Mouse (Mus musculus) lung, adult 2 months (tissue): Measurements from ENCODE around the gene Carmil1. TPM values are rescaled to one million over a fixed set of nuclear protein-coding genes. Genes with fewer than 3 reads are reported as not detected.

ENCODE experiments used
- DNase-seq: peaks from one replicate; pipeline ENCODE4 v3.0.0; 2022
- H3K4me1 ChIP-seq: fragments of 200-500 bp; 2 replicates; pipeline ENCODE4 v1.6.1; 2011; ENCODE audit warnings: low read length; ENCODE audit not compliant: control insufficient read depth, insufficient read depth
- H3K4me3 ChIP-seq: fragments of 200-500 bp; replicated peaks from 2 replicates; pipeline ENCODE3; 2011; ENCODE audit warnings: low read depth, mild to moderate bottlenecking, control low read depth, low read length; ENCODE audit errors: extremely low read depth
- CTCF ChIP-seq: fragments of 200-500 bp; IDR thresholded peaks from 2 replicates; pipeline ENCODE4 v1.5.1; 2011; ENCODE audit warnings: mild to moderate bottlenecking, low read length, control low read depth; ENCODE audit not compliant: insufficient read depth
- POLR2A ChIP-seq: fragments of 200-500 bp; IDR thresholded peaks from 2 replicates; pipeline ENCODE4 v1.6.1; 2011; ENCODE audit warnings: low read depth, mild to moderate bottlenecking, control low read depth, low read length, borderline replicate concordance; ENCODE audit errors: extremely low read depth
- WGBS: fragments of 180-500 bp; shearing (Covaris S2); methylation state at CpG from one replicate; pipeline ENCODE4 v1.1.7; 2018; 5-methylcytosine and 5-hydroxymethylcytosine counted together
- polyA plus RNA-seq: library from polyadenylated mRNA; depleted of rRNA; stranded (reverse); fragments of >200 nt; gene quantifications from 2 replicates; pipeline ENCODE4 v1.2.3, GENCODE M21; 2012

Carmil1 gene
- polyA plus RNA-seq, 1 experiment = 17.3 TPM

DNA sequence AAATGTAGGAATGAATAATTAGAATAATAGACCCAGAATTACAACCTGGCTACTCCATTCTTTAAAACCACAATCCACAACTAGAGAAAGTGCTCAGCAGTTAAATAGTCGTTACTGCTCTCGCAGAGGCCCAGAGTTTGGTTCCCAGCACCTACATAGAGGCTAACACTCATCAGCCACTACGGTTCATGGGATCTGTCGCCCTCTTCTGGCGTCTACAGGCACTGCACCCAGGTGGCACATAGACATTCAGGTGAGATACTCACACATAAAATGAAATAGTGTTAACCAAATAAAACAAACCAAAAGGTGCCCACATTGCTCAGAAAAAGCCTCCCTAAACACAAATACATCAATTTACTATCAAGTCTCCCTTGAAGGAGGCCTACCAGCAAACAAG, 86.6 kb downstream of the Carmil1 start:
- TF ChIP-seq CTCF = peak; percentile 59
- no peak for TF ChIP-seq POLR2A
- WGBS = 87% methylated on average over 5 of the region's 5 CpGs
- Histone ChIP-seq H3K4me3 (no peak overlapping the region), H3K4me1 (peaks cover 7% of the 10 kb centered on the region)
- no peak for DNase-seq

DNA sequence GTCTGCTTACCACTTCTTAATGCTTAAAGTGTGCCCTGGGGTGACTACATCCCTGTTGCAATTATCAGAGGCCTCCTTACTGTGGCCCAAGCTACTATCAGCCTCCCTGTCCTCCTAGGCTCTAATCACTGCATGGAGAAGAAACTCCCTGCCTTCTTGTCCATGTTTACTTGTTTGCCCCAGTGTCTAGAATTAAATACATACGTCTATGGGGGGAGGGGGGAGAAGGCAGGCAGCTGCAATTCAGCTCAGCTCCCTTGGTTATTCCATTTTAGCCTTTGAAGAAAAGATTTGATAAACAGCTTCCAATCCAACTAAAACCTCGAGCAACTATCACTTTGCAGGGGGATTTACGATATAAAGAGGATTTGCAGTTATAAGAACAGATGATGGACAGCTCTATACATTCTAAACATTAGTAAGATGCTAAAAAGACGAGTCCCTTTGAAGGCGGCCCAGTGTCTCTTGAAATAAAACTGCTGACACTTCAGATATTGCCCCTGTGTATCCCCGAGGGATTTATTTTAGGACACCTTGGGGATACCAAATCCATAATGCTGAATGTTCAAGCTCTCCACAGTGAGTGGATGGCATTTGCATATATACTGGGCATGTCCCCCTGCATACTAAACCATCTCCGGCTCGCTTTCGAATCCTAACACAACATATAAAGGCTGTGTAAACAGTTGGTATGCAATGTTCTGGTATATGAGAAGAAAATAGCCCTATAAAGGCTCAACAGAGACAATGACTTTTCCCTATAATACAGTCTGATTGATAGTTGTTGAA, 89.5 kb downstream of the Carmil1 start:
- TF ChIP-seq CTCF (no peak), POLR2A (no peak)
- DNase-seq = no peak

GRCm38 (mm10) chr13:24187026-24187425, 93.6 kb downstream of the Carmil1 start:
- Histone ChIP-seq H3K4me3 (no peak overlapping the region), H3K4me1 (peaks cover 9% of the 10 kb centered on the region)
- no peak for DNase-seq
- TF ChIP-seq CTCF (no peak), POLR2A (no peak)
- 70% methylated on average over 2 of the region's 2 CpGs for WGBS

More for the DNA sequence above, 89.5 kb downstream of the Carmil1 start:
- WGBS = 86% methylated on average over 9 of the region's 9 CpGs
- Histone ChIP-seq H3K4me1 (peaks cover 5% of the 10 kb centered on the region), H3K4me3 (no peak overlapping the region)

DNA sequence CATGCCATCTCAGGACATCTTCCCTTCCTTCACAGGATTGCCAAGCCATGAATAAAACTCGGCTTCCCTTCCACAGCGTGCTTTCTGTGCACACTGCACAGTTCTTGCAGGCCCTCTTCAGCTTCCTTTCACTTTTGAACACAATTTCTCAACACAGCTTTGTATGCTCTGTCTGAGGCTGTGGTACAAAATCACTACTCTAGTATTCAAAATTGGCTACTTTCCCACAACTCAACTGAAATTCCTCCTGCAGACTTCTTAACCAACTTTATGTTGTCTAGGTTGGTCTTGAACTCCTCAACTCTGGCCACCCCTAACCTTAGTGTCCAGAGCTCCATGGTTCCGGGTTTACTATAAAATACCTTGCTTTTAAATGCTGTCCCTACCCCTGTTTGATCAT, 95.0 kb downstream of the Carmil1 start:
- Histone ChIP-seq H3K4me1 (peaks cover 9% of the 10 kb centered on the region), H3K4me3 (no peak overlapping the region)
- no peak for DNase-seq
- no peak for TF ChIP-seq POLR2A
- no peak for TF ChIP-seq CTCF
- WGBS = 53% methylated on average over 3 of the region's 3 CpGs

DNA sequence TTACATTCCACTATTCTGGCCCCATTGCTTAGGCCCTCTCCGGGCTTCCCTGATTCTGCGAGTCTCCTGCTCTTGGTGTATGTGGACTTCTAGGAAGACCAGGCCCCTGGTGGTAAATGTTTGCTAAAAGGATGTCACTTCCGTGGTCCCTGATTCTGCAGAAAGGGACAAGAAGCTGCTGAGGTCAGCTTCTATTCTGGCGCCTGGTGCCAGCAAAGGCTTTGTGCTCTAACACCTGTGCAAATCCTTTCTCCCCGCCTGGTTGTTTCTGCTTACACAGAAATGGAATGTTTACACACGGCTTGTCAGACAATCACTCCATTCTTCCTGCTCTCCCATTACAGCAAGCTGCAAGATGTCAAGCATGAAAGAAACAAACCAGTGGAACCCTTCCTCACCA, 97.7 kb downstream of the Carmil1 start:
- 42% methylated on average over 6 of the region's 6 CpGs for WGBS

GRCm38 (mm10) chr13:24179538-24179937, 101.1 kb downstream of the Carmil1 start:
- no peak for DNase-seq
- Histone ChIP-seq H3K4me1 (peaks cover 4% of the 10 kb centered on the region), H3K4me3 (no peak overlapping the region)
- 77% methylated on average over 10 of the region's 10 CpGs for WGBS
- TF ChIP-seq CTCF (no peak), POLR2A (no peak)

More for the DNA sequence above, 97.7 kb downstream of the Carmil1 start:
- no peak for TF ChIP-seq POLR2A
- no peak for TF ChIP-seq CTCF
- Histone ChIP-seq H3K4me1 (peaks cover 9% of the 10 kb centered on the region), H3K4me3 (no peak overlapping the region)
- DNase-seq = no peak

DNA sequence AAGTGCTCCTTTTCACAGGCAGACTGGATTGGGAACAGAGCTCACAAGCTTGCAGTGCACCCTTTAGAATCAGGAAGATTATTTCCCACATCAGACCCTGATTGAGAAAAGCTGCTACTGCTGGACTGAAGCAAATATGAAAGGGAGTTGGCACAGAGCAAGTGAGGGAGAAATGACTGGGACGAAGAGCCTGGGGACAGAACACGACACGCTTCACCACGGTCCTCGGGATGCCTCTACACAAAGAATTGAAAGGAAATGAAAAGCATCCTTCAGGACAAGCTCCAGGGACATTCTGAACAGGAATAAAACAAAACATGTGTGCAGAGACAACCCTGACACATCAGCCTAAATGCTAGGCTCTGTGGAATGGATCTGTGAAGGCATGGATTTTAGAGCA, 103.0 kb downstream of the Carmil1 start:
- H3K4me1 ChIP-seq = no peaks in the 10 kb centered on the region
- DNase-seq = no peak
- H3K4me3 ChIP-seq = no peak overlapping the region
- WGBS = 54% methylated on average over 5 of the region's 5 CpGs
- TF ChIP-seq POLR2A (no peak), CTCF (no peak)

- 71% methylated on average over 4 of the region's 4 CpGs for WGBS
- H3K4me3 ChIP-seq = no peak overlapping the region
- no peak for DNase-seq
- no peaks in the 10 kb centered on the region for H3K4me1 ChIP-seq
- TF ChIP-seq CTCF = no peak
- TF ChIP-seq POLR2A = no peak
Measured at GRCm38 (mm10) chr13:24176835-24177234, 103.8 kb downstream of the Carmil1 start.

DNA sequence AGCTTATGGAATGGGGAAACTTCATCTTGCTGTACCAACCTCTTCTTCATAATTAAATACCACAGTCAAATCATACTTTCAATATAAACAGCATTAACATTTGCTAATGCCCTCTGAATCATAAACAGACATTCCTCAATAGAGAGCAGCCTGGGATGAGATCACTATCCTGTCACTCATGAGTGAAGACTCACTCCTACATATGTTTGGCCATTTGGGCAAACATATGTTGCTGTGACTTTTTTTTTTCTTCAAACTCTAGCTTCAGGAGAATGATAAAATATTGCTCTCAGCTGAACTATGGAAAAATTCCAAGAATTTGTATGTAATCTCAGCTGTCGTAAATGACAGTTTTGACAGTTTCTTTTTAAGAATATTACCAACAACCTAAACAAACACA, 110.9 kb downstream of the Carmil1 start:
- no peak for DNase-seq
- Histone ChIP-seq H3K4me1 (no peaks in the 10 kb centered on the region), H3K4me3 (no peak overlapping the region)
- TF ChIP-seq CTCF = no peak
- no peak for TF ChIP-seq POLR2A
- WGBS = 74% methylated on average over 1 of the region's 1 CpGs

DNA sequence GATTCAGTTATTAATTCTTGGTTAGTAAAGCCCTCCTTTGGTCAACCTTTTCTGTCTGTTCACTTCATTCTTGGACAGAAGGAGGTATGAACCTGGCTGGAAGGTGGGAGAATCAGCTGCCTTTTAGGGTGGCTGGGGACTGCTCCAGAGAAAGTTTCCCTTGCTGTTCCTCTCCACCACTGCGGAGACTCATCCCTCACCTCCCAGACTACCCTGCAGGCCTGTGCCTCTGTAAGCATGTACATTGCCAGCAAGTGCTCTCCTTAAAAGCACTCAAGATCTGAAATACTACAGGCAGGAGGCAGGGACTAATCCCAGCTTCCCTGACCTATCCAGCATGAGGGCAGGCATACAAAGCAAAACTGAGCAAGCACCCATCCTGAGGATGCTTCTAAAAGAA, 117.2 kb downstream of the Carmil1 start:
- no peak for DNase-seq
- no peak for TF ChIP-seq CTCF
- no peak for TF ChIP-seq POLR2A
- no peak overlapping the region for H3K4me3 ChIP-seq
- H3K4me1 ChIP-seq = no peaks in the 10 kb centered on the region
- 86% methylated on average over 1 of the region's 1 CpGs for WGBS
